Mouse (Mus musculus) left cerebral cortex, adult 18-20 months (tissue): ENCODE measurements at regions not wholly inside any gene's neighbourhood (a gene's known extent, or its start where the extent isn't known, plus 50 kb on each side); places are given as distances from the start of the nearest gene placed in this dataset.

Source experiments
- DNase-seq, 2 experiments: peaks; one replicate each; pipeline ENCODE4 v3.0.0; 2021 to 2022; ENCODE audit warnings: low spot score in 2 of 2, mixed read lengths in 1 of 2

- DNase-seq: peak in 1 of 2 experiments; percentile 1
Measured at GRCm38 (mm10) chrX:77190863-77191262, 319.9 kb upstream of the Tbl1x start.

GRCm38 (mm10) chrX:77208726-77209125 is 302.1 kb upstream of the Tbl1x start:
- DNase-seq: no peak

GRCm38 (mm10) chrX:77219355-77219754 is 291.5 kb upstream of the Tbl1x start:
- DNase-seq: peak; percentile 1
